Mouse (Mus musculus): ENCODE results near the gene Ipo11. TPM values are rescaled to one million over a fixed set of nuclear protein-coding genes. Genes with fewer than 3 reads are reported as not detected.

Gene Ipo11
- polyA plus RNA-seq, 1 experiment from 2014 or later = 29.7 TPM

DNA sequence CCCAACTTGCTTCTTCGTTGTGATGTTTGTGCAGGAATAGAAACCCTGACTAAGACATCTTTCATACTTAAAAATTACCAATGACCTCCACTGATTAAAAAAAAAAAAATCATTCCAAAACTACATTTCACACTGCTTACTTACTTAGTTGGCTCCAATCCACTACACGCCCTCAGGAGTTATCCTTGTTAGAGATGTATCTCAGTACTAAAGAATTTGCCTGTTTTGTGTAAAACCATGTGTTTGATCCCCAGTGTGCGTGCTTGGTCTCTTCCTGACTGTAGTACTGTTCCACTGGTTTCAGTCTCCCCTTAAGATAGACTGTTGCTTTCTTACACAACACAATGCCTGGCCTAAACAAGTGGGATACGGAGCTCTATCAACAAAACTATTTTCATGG, 117.0 kb downstream of the Ipo11 start:
- no peak for DNase-seq (ENCODE audit: low read depth, low spot score)
- peak; percentile 67 for ATAC-seq
- POLR2A ChIA-PET = no interaction called here
- H3K27me3 ChIP-seq = no peaks in the 10 kb centered on the region
- in situ Hi-C loops (cut with MboI; ENCODE audit: low pct_unique_long_range_greater_than_20kb) = no loop called here
- no peak for TF ChIP-seq CTCF (IDR thresholded peaks at IDR 0.05)
- CTCF ChIA-PET = no interaction called here

- TF ChIP-seq CTCF (IDR thresholded peaks at IDR 0.05) = no peak
- no peak for DNase-seq (ENCODE audit: low read depth, low spot score)
- ChIA-PET POLR2A (no interaction called here), CTCF (no interaction called here)
- no peaks in the 10 kb centered on the region for H3K27me3 ChIP-seq
- no peak for ATAC-seq
- in situ Hi-C loops (cut with MboI; ENCODE audit: low pct_unique_long_range_greater_than_20kb) = no loop called here
Observed at GRCm38 (mm10) chr13:106817066-106817465, 119.7 kb downstream of the Ipo11 start.

DNA sequence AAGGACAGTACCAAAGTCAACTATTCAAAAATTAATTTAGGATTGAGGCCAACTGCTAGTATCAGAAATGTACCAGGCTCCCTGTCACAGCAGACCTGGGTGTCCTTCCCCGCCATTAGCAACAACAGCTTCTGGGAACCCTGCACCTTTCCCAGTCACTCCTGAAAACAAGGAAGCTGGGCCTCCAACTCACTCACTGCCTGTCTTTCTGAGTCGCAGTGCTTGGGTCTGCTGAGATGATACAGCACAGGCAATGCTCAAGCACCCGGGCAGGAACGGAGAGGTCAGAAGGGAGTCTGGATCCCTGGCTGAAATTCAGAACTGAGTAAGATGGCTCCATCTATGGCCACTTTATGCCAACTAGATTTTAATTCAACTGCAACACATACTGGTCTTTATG, 123.2 kb downstream of the Ipo11 start:
- CTCF ChIA-PET = no interaction called here
- no peaks in the 10 kb centered on the region for H3K27me3 ChIP-seq
- no peak for TF ChIP-seq CTCF (IDR thresholded peaks at IDR 0.05)
- no peak for ATAC-seq
- in situ Hi-C loops (cut with MboI; ENCODE audit: low pct_unique_long_range_greater_than_20kb) = no loop called here
- no peak for DNase-seq (ENCODE audit: low read depth, low spot score)
- POLR2A ChIA-PET = no interaction called here

- POLR2A ChIA-PET = no interaction called here
- ATAC-seq = peak; percentile 66
- no peaks in the 10 kb centered on the region for H3K27me3 ChIP-seq
- TF ChIP-seq CTCF (IDR thresholded peaks at IDR 0.05) = no peak
- DNase-seq (ENCODE audit: low read depth, low spot score) = no peak
- CTCF ChIA-PET = no interaction called here
- in situ Hi-C loops (cut with MboI; ENCODE audit: low pct_unique_long_range_greater_than_20kb) = no loop called here
Observed at GRCm38 (mm10) chr13:106813087-106813486, 123.7 kb downstream of the Ipo11 start.

- POLR2A ChIA-PET = no interaction called here
- no peaks in the 10 kb centered on the region for H3K27me3 ChIP-seq
- no peak for TF ChIP-seq CTCF (IDR thresholded peaks at IDR 0.05)
- DNase-seq (ENCODE audit: low read depth, low spot score) (no peak), ATAC-seq (no peak)
- CTCF ChIA-PET = no interaction called here
- in situ Hi-C loops (cut with MboI; ENCODE audit: low pct_unique_long_range_greater_than_20kb) = no loop called here
Observed at GRCm38 (mm10) chr13:106810156-106810555, 126.6 kb downstream of the Ipo11 start.

- DNase-seq (ENCODE audit: low read depth, low spot score) (no peak), ATAC-seq (no peak)
- POLR2A ChIA-PET = interaction anchor here (0.6 to 1.1 kb wide), 2 partner anchors 16 to 51 kb away, joined by 3 read pairs; no protein-coding TSS in a partner anchor
- H3K27me3 ChIP-seq = no peaks in the 10 kb centered on the region
- in situ Hi-C loops (cut with MboI; ENCODE audit: low pct_unique_long_range_greater_than_20kb) = no loop called here
- CTCF ChIA-PET = interaction anchor here (1.2 kb wide), 1 partner anchor 18 kb away, joined by 3 read pairs; no protein-coding TSS in a partner anchor
- no peak for TF ChIP-seq CTCF (IDR thresholded peaks at IDR 0.05)
Observed at GRCm38 (mm10) chr13:106808821-106809220, 127.9 kb downstream of the Ipo11 start.

GRCm38 (mm10) chr13:106808315-106808714, 128.4 kb downstream of the Ipo11 start:
- no peaks in the 10 kb centered on the region for H3K27me3 ChIP-seq
- ChIA-PET CTCF (interaction anchor here (1.2 kb wide), 1 partner anchor 18 kb away, joined by 3 read pairs; no protein-coding TSS in a partner anchor), POLR2A (interaction anchor here (1.1 kb wide), 1 partner anchor 16 kb away, joined by 3 read pairs; no protein-coding TSS in a partner anchor)
- DNase-seq (ENCODE audit: low read depth, low spot score) (no peak), ATAC-seq (no peak)
- in situ Hi-C loops (cut with MboI; ENCODE audit: low pct_unique_long_range_greater_than_20kb) = no loop called here
- TF ChIP-seq CTCF (IDR thresholded peaks at IDR 0.05) = no peak

- TF ChIP-seq CTCF (IDR thresholded peaks at IDR 0.05) = no peak
- ATAC-seq (no peak), DNase-seq (ENCODE audit: low read depth, low spot score) (no peak)
- in situ Hi-C loops (cut with MboI; ENCODE audit: low pct_unique_long_range_greater_than_20kb) = no loop called here
- ChIA-PET CTCF (no interaction called here), POLR2A (interaction anchor here (0.6 kb wide), 1 partner anchor 372 kb away, joined by 4 read pairs; no protein-coding TSS in a partner anchor)
- H3K27me3 ChIP-seq = no peaks in the 10 kb centered on the region
Observed at GRCm38 (mm10) chr13:106807303-106807702, 129.5 kb downstream of the Ipo11 start.

DNA sequence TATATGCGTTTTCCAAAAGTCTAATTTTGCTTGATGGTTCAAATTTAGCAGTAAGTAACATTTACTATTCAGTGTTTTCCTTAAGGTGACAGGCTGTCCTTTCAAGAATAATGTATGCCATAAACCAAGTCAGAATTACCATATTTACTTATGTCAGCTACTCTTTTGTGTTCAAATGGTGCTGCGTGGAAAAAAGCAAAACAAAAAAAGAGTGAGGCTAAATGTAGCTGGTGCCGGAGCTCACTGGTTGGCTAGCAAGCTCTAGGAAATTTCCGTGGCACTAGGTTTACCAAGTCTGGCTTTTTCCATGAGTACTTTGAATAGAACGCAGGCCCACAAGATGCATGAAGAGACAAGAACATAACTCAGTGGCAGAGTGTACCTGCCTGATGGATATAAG, 131.6 kb downstream of the Ipo11 start:
- DNase-seq (ENCODE audit: low read depth, low spot score) (no peak), ATAC-seq (no peak)
- no peaks in the 10 kb centered on the region for H3K27me3 ChIP-seq
- CTCF ChIA-PET = no interaction called here
- in situ Hi-C loops (cut with MboI; ENCODE audit: low pct_unique_long_range_greater_than_20kb) = no loop called here
- POLR2A ChIA-PET = no interaction called here
- TF ChIP-seq CTCF (IDR thresholded peaks at IDR 0.05) = no peak

DNA sequence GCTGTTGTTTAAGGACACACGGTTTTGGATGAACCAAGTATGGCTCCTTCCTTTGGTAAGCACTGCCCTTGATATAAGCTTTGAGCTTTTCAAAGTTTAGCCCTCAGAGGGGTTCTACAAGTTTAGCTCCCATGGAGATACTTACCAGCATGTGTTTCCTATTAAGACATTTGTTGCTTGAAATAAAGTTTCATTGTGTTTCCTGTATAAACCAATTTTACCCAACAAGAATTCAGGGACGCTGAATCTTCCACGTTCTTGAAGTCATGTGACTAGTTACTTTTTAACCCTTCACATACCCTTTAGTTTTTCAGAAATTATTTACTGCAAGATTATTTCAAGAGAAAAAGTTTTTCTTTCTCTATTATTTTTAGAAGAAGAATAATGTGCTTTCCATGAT, 138.7 kb downstream of the Ipo11 start:
- ATAC-seq (no peak), DNase-seq (ENCODE audit: low read depth, low spot score) (no peak)
- no peaks in the 10 kb centered on the region for H3K27me3 ChIP-seq
- ChIA-PET CTCF (interaction anchor here (1.0 kb wide), 1 partner anchor 13 kb away, joined by 3 read pairs; no protein-coding TSS in a partner anchor), POLR2A (no interaction called here)
- in situ Hi-C loops (cut with MboI; ENCODE audit: low pct_unique_long_range_greater_than_20kb) = no loop called here
- no peak for TF ChIP-seq CTCF (IDR thresholded peaks at IDR 0.05)

DNA sequence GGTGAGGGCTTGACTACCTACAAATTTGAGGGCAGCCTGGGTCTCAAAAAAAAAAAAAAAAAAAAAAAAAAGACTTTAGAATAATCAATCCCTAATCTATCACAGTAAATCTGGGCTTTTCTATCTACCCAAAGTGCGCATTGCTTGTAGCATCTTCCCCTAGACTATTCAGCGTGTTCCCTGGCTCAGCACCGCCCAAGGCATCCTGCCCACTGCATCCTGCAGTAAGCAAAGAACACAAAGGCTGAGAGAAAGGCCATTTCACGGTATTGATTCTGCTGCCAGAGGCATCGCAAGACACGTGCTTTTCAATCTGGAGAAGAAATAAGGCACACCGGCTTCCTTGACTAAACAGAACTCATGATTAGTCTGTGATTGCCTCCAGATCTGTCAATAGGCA, 147.9 kb downstream of the Ipo11 start:
- in situ Hi-C loops (cut with MboI; ENCODE audit: low pct_unique_long_range_greater_than_20kb) = no loop called here
- ATAC-seq = no peak
- H3K27me3 ChIP-seq = no peaks in the 10 kb centered on the region
- TF ChIP-seq CTCF (IDR thresholded peaks at IDR 0.05) = no peak
- CTCF ChIA-PET = interaction anchor here (1.2 kb wide), 1 partner anchor 11 kb away, joined by 3 read pairs; no protein-coding TSS in a partner anchor
- POLR2A ChIA-PET = no interaction called here
- no peak for DNase-seq (ENCODE audit: low read depth, low spot score)

- no peak for DNase-seq (ENCODE audit: low read depth, low spot score)
- H3K27me3 ChIP-seq = no peaks in the 10 kb centered on the region
Observed at GRCm38 (mm10) chr13:106768807-106769206, 168.0 kb downstream of the Ipo11 start.

More at GRCm38 (mm10) chr13:106768807-106769206, 168.0 kb downstream of the Ipo11 start:
- ChIA-PET CTCF (interaction anchor here (1.0 kb wide), 1 partner anchor 53 kb away, joined by 3 read pairs; no protein-coding TSS in a partner anchor), POLR2A (no interaction called here)
- no peak for TF ChIP-seq CTCF (IDR thresholded peaks at IDR 0.05)
- in situ Hi-C loops (cut with MboI; ENCODE audit: low pct_unique_long_range_greater_than_20kb) = no loop called here
- ATAC-seq = no peak

Data from Patski (cell line).